Mouse (Mus musculus) liver, embryonic 12.5 days (tissue): ENCODE data around the gene Poc5. TPM values are rescaled to one million over a fixed set of nuclear protein-coding genes. Genes with fewer than 3 reads are reported as not detected.

ENCODE experiments used
- ATAC-seq: fragments of 200-750 bp; cut with Nextera tagmentation; 2 replicates; pipeline ENCODE4 v1.8.0; 2017; ENCODE audit warnings: moderate number of reproducible peaks, mild to moderate bottlenecking, moderate library complexity
- H3K27ac ChIP-seq: fragments of 300-500 bp; sonication (generic); 2 replicates; pipeline ENCODE4 v1.5.1; 2016; ENCODE audit warnings: mild to moderate bottlenecking
- H3K27me3 ChIP-seq: fragments of 300-500 bp; sonication (generic); replicated peaks from 2 replicates; pipeline ENCODE4 v1.6.1; 2016; ENCODE audit warnings: mild to moderate bottlenecking, moderate library complexity
- H3K36me3 ChIP-seq: fragments of 300-500 bp; sonication (generic); 2 replicates; pipeline ENCODE4 v1.6.1; 2016; ENCODE audit warnings: mild to moderate bottlenecking, moderate library complexity
- H3K4me1 ChIP-seq: fragments of 300-500 bp; sonication (generic); 2 replicates; pipeline ENCODE4 v1.6.1; 2016
- H3K4me2 ChIP-seq: fragments of 300-500 bp; sonication (generic); 2 replicates; pipeline ENCODE4 v1.6.1; 2016; ENCODE audit warnings: mild to moderate bottlenecking, moderate library complexity
- H3K4me3 ChIP-seq: fragments of 300-500 bp; sonication (generic); 2 replicates; pipeline ENCODE4 v1.5.1; 2016; ENCODE audit warnings: mild to moderate bottlenecking, moderate library complexity
- H3K9ac ChIP-seq: fragments of 300-500 bp; sonication (generic); 2 replicates; pipeline ENCODE4 v1.6.1; 2016; ENCODE audit warnings: mild to moderate bottlenecking, moderate library complexity
- H3K9me3 ChIP-seq: fragments of 300-500 bp; sonication (generic); replicated peaks from 2 replicates; pipeline ENCODE4 v1.6.1; 2016; ENCODE audit warnings: mild to moderate bottlenecking, moderate library complexity
- WGBS: fragments of 180-500 bp; shearing (Covaris S2); methylation state at CpG from one replicate; pipeline ENCODE4 v1.1.7; 2016; ENCODE audit not compliant: insufficient replicate concordance; 5-methylcytosine and 5-hydroxymethylcytosine counted together
- polyA plus RNA-seq: library from polyadenylated mRNA; unstranded; fragments of >200 nt; fragmentation: Nextera tagmentation; extraction: Ambion mirVana; gene quantifications from 2 replicates; pipeline ENCODE4 v1.2.1, GENCODE M21; 2016

The Poc5 gene
- polyA plus RNA-seq, 1 experiment from 2014 or later = 10.4 TPM

GRCm38 (mm10) chr13:96407040-96407439, 18.9 kb downstream of the Poc5 start:
- Histone ChIP-seq H3K27ac (no peak overlapping the region), H3K27me3 (no peaks in the 10 kb centered on the region), H3K9me3 (no peaks in the 10 kb centered on the region), H3K4me3 (no peak overlapping the region), H3K4me1 (no peaks in the 10 kb centered on the region), H3K36me3 (peaks cover 84% of the 10 kb centered on the region), H3K4me2 (no peak overlapping the region), H3K9ac (no peak overlapping the region)
- 75% methylated on average over 4 of the region's 4 CpGs for WGBS
- no peak for ATAC-seq

- Histone ChIP-seq H3K27me3 (no peaks in the 10 kb centered on the region), H3K9ac (no peak overlapping the region), H3K4me1 (no peaks in the 10 kb centered on the region), H3K4me2 (no peak overlapping the region), H3K4me3 (no peak overlapping the region), H3K27ac (no peak overlapping the region), H3K36me3 (peaks cover 85% of the 10 kb centered on the region), H3K9me3 (no peaks in the 10 kb centered on the region)
- 95% methylated on average over 1 of the region's 1 CpGs for WGBS
- no peak for ATAC-seq
Measured at GRCm38 (mm10) chr13:96408786-96409185, 20.7 kb downstream of the Poc5 start.

- H3K4me2 ChIP-seq = no peak overlapping the region
- H3K9ac ChIP-seq = no peak overlapping the region
- no peak overlapping the region for H3K4me3 ChIP-seq
- H3K4me1 ChIP-seq = no peaks in the 10 kb centered on the region
- no peaks in the 10 kb centered on the region for H3K27me3 ChIP-seq
- no peak overlapping the region for H3K27ac ChIP-seq
- peaks cover 78% of the 10 kb centered on the region for H3K36me3 ChIP-seq
- H3K9me3 ChIP-seq = no peaks in the 10 kb centered on the region
- 64% methylated on average over 6 of the region's 6 CpGs for WGBS
- no peak for ATAC-seq
Measured at GRCm38 (mm10) chr13:96414384-96414783, 26.3 kb downstream of the Poc5 start.

- no peaks in the 10 kb centered on the region for H3K27me3 ChIP-seq
- WGBS = 90% methylated on average over 8 of the region's 8 CpGs
- no peak for ATAC-seq
- no peaks in the 10 kb centered on the region for H3K4me1 ChIP-seq
- no peak overlapping the region for H3K4me2 ChIP-seq
- no peak overlapping the region for H3K27ac ChIP-seq
- H3K9ac ChIP-seq = no peak overlapping the region
- H3K36me3 ChIP-seq = peaks cover 68% of the 10 kb centered on the region
- H3K4me3 ChIP-seq = no peak overlapping the region
- no peaks in the 10 kb centered on the region for H3K9me3 ChIP-seq
Measured at GRCm38 (mm10) chr13:96416380-96416779, 28.3 kb downstream of the Poc5 start.

- no peak for ATAC-seq
- Histone ChIP-seq H3K4me1 (no peaks in the 10 kb centered on the region), H3K9ac (no peak overlapping the region), H3K4me2 (no peak overlapping the region), H3K27me3 (no peaks in the 10 kb centered on the region), H3K4me3 (no peak overlapping the region), H3K36me3 (peaks cover 60% of the 10 kb centered on the region), H3K9me3 (no peaks in the 10 kb centered on the region), H3K27ac (peak overlapping the region; percentile 27; the same call in 1 of the 2 replicates)
- 83% methylated on average over 5 of the region's 5 CpGs for WGBS
Measured at GRCm38 (mm10) chr13:96417261-96417813, 29.2 kb downstream of the Poc5 start.

GRCm38 (mm10) chr13:96418487-96418886, 30.4 kb downstream of the Poc5 start:
- no peaks in the 10 kb centered on the region for H3K9me3 ChIP-seq
- no peak for ATAC-seq
- WGBS = 85% methylated on average over 4 of the region's 4 CpGs

GRCm38 (mm10) chr13:96421230-96421629, 33.1 kb downstream of the Poc5 start:
- Histone ChIP-seq H3K27me3 (no peaks in the 10 kb centered on the region), H3K4me1 (no peaks in the 10 kb centered on the region), H3K4me3 (no peak overlapping the region), H3K9me3 (no peaks in the 10 kb centered on the region), H3K27ac (no peak overlapping the region), H3K9ac (no peak overlapping the region), H3K4me2 (no peak overlapping the region), H3K36me3 (peaks cover 22% of the 10 kb centered on the region)
- ATAC-seq = no peak

More at GRCm38 (mm10) chr13:96418487-96418886, 30.4 kb downstream of the Poc5 start:
- Histone ChIP-seq H3K36me3 (peaks cover 49% of the 10 kb centered on the region), H3K9ac (no peak overlapping the region), H3K4me2 (no peak overlapping the region), H3K27ac (no peak overlapping the region), H3K4me1 (no peaks in the 10 kb centered on the region), H3K27me3 (no peaks in the 10 kb centered on the region), H3K4me3 (no peak overlapping the region)

GRCm38 (mm10) chr13:96424496-96425274, 36.6 kb downstream of the Poc5 start:
- Histone ChIP-seq H3K4me1 (no peaks in the 10 kb centered on the region), H3K36me3 (peaks cover 2% of the 10 kb centered on the region; the same call in 1 of the 2 replicates), H3K27ac (no peak overlapping the region), H3K4me2 (no peak overlapping the region), H3K9ac (no peak overlapping the region), H3K4me3 (no peak overlapping the region), H3K9me3 (no peaks in the 10 kb centered on the region), H3K27me3 (no peaks in the 10 kb centered on the region)
- WGBS = 83% methylated on average over 12 of the region's 12 CpGs
- no peak for ATAC-seq

GRCm38 (mm10) chr13:96426044-96426443, 38.0 kb downstream of the Poc5 start:
- H3K36me3 ChIP-seq = no peaks in the 10 kb centered on the region
- no peaks in the 10 kb centered on the region for H3K4me1 ChIP-seq
- H3K4me2 ChIP-seq = no peak overlapping the region
- H3K4me3 ChIP-seq = no peak overlapping the region
- 36% methylated on average over 3 of the region's 3 CpGs for WGBS
- H3K9me3 ChIP-seq = no peaks in the 10 kb centered on the region
- peaks cover 3% of the 10 kb centered on the region for H3K27me3 ChIP-seq
- ATAC-seq = no peak
- no peak overlapping the region for H3K9ac ChIP-seq
- H3K27ac ChIP-seq = no peak overlapping the region

GRCm38 (mm10) chr13:96428531-96428930, 40.4 kb downstream of the Poc5 start:
- Histone ChIP-seq H3K4me3 (no peak overlapping the region), H3K27me3 (peaks cover 3% of the 10 kb centered on the region), H3K36me3 (no peaks in the 10 kb centered on the region), H3K4me1 (peaks cover 12% of the 10 kb centered on the region), H3K9ac (no peak overlapping the region), H3K4me2 (no peak overlapping the region), H3K27ac (no peak overlapping the region), H3K9me3 (no peaks in the 10 kb centered on the region)
- ATAC-seq = no peak
- 66% methylated on average over 5 of the region's 5 CpGs for WGBS

GRCm38 (mm10) chr13:96431595-96432156, 43.6 kb downstream of the Poc5 start:
- WGBS = 29% methylated on average over 12 of the region's 12 CpGs
- peak; percentile 65 for ATAC-seq
- H3K4me1 ChIP-seq = peaks cover 43% of the 10 kb centered on the region
- peaks cover 3% of the 10 kb centered on the region for H3K27me3 ChIP-seq
- H3K36me3 ChIP-seq = no peaks in the 10 kb centered on the region
- no peak overlapping the region for H3K27ac ChIP-seq
- H3K4me3 ChIP-seq = no peak overlapping the region
- H3K9me3 ChIP-seq = no peaks in the 10 kb centered on the region
- H3K4me2 ChIP-seq = no peak overlapping the region; the same call in 1 of the 2 replicates
- H3K9ac ChIP-seq = no peak overlapping the region

GRCm38 (mm10) chr13:96432376-96432811, 44.3 kb downstream of the Poc5 start:
- no peaks in the 10 kb centered on the region for H3K36me3 ChIP-seq
- H3K9me3 ChIP-seq = 0 out of 2 replicates have a peak, but pooled peaks cover under 1% of the 10 kb centered on the region
- H3K4me1 ChIP-seq = peaks cover 48% of the 10 kb centered on the region
- peaks cover 3% of the 10 kb centered on the region for H3K27me3 ChIP-seq
- no peak overlapping the region for H3K27ac ChIP-seq
- H3K4me2 ChIP-seq = no peak overlapping the region
- WGBS = 54% methylated on average over 3 of the region's 3 CpGs
- ATAC-seq = no peak
- no peak overlapping the region for H3K4me3 ChIP-seq
- no peak overlapping the region for H3K9ac ChIP-seq
